34 mouse cellular contexts compared by ENCODE assay signal in the genomic region with DNA sequence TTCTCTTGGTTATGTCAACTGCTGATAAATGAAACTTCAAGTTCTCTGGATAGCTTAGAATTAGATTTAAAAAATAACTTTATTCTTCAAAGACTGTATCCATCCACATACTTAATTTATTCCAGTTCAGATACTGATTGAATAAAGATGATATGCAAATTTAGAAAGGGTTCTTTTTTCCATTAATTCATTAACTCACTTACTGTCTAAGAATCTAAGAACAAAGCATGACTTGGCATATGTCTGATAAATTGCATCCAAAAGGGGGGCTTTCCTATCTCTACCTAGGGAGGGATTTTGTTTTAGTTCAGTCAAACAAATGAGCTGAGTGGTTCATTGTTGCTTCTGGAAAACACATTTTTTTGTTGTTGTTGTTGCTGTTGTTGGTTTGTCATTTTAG. TPM values are rescaled to one million over a fixed set of nuclear protein-coding genes. Genes with fewer than 3 reads are reported as not detected.
DNase-seq lines count a peak whose midpoint lies in the region; ATAC-seq and TF ChIP-seq lines count a peak whose summit lies in the region.
"Had no signal": no experiment of that assay in that cellular context is flagged by ENCODE, and none has a peak within 500 bp of the region (broad histone marks: within the 10 kb centered on the region; RNA-seq: fewer than 3 reads in every experiment).

No protein-coding gene starts in this region.

- no peak overlapping the region for H3K4me3 ChIP-seq in forebrain, embryonic 14.5 days (ENCODE audit: low read depth, low read length)
- no peak overlapping the region for H3K4me3 ChIP-seq in forebrain, embryonic 10.5 days
- H3K4me3 ChIP-seq in midbrain, embryonic 16.5 days (ENCODE audit: low read depth, low read length), result no peak overlapping the region
- H3K4me3 ChIP-seq in midbrain, postnatal 0 days (ENCODE audit: low read depth, low read length), result no peak overlapping the region
- no peak overlapping the region for H3K4me3 ChIP-seq in forebrain, postnatal 0 days (ENCODE audit: low read depth, low read length)
- H3K4me3 ChIP-seq: embryonic facial prominence, embryonic 10.5 days; embryonic facial prominence, embryonic 13.5 days; erythroblast, embryonic 14.5 days; gastrocnemius, adult 2 months; heart, embryonic 12.5 days; heart, embryonic 15.5 days; hindbrain, embryonic 10.5 days; hindbrain, embryonic 13.5 days; intestine, embryonic 15.5 days had no signal

- H3K36me3 ChIP-seq in forebrain, embryonic 14.5 days (ENCODE audit: control insufficient read depth, insufficient read depth, low read length), result no peaks in the 10 kb centered on the region
- H3K36me3 ChIP-seq in forebrain, embryonic 10.5 days (replicated peaks), result no peaks in the 10 kb centered on the region
- no peaks in the 10 kb centered on the region for H3K36me3 ChIP-seq in midbrain, embryonic 16.5 days (ENCODE audit: control insufficient read depth, insufficient read depth, low read length)
- H3K36me3 ChIP-seq in midbrain, postnatal 0 days (ENCODE audit: insufficient read depth, low read length), result no peaks in the 10 kb centered on the region
- no peaks in the 10 kb centered on the region for H3K36me3 ChIP-seq in forebrain, postnatal 0 days (ENCODE audit: insufficient read depth)
- H3K36me3 ChIP-seq: embryonic facial prominence, embryonic 10.5 days; embryonic facial prominence, embryonic 13.5 days; G1E; heart, embryonic 12.5 days; heart, embryonic 15.5 days; hindbrain, embryonic 10.5 days; hindbrain, embryonic 13.5 days; intestine, embryonic 15.5 days had no signal

- H3K27me3 ChIP-seq in forebrain, embryonic 14.5 days (replicated peaks; ENCODE audit: control insufficient read depth, insufficient read depth, low read length), result no peaks in the 10 kb centered on the region
- H3K27me3 ChIP-seq in forebrain, embryonic 10.5 days (ENCODE audit: poor library complexity, severe bottlenecking), result no peaks in the 10 kb centered on the region
- no peaks in the 10 kb centered on the region for H3K27me3 ChIP-seq in midbrain, embryonic 16.5 days (ENCODE audit: control insufficient read depth, insufficient read depth, low read depth, low read length)
- no peaks in the 10 kb centered on the region for H3K27me3 ChIP-seq in midbrain, postnatal 0 days (ENCODE audit: insufficient read depth, low read length)
- no peaks in the 10 kb centered on the region for H3K27me3 ChIP-seq in forebrain, postnatal 0 days (ENCODE audit: insufficient read depth, low read length)
- H3K27me3 ChIP-seq: CH12.LX; embryonic facial prominence, embryonic 13.5 days; heart, embryonic 12.5 days; heart, embryonic 15.5 days; hindbrain, embryonic 13.5 days; intestine, embryonic 15.5 days had no signal

- H3K9ac ChIP-seq in forebrain, embryonic 14.5 days (ENCODE audit: low read length), result no peak overlapping the region
- no peak overlapping the region for H3K9ac ChIP-seq in midbrain, embryonic 16.5 days (ENCODE audit: low read depth, low read length)
- no peak overlapping the region for H3K9ac ChIP-seq in midbrain, postnatal 0 days (replicated peaks; ENCODE audit: low read length, poor library complexity, severe bottlenecking)
- H3K9ac ChIP-seq in forebrain, postnatal 0 days, result no peak overlapping the region
- H3K9ac ChIP-seq: embryonic facial prominence, embryonic 13.5 days; heart, embryonic 12.5 days; heart, embryonic 15.5 days; hindbrain, embryonic 13.5 days; intestine, embryonic 15.5 days had no signal

- no peaks in the 10 kb centered on the region for H3K4me1 ChIP-seq in forebrain, embryonic 14.5 days (ENCODE audit: control insufficient read depth, insufficient read depth, low read length)
- no peaks in the 10 kb centered on the region for H3K4me1 ChIP-seq in forebrain, embryonic 10.5 days
- H3K4me1 ChIP-seq in midbrain, embryonic 16.5 days (ENCODE audit: control insufficient read depth, insufficient read depth, low read length), result peaks cover 4% of the 10 kb centered on the region; the same call in 1 of the 2 replicates
- no peaks in the 10 kb centered on the region for H3K4me1 ChIP-seq in midbrain, postnatal 0 days (ENCODE audit: insufficient read depth, low read length)
- H3K4me1 ChIP-seq in forebrain, postnatal 0 days (ENCODE audit: insufficient read depth), result no peaks in the 10 kb centered on the region
- H3K4me1 ChIP-seq: embryonic facial prominence, embryonic 10.5 days; embryonic facial prominence, embryonic 13.5 days; heart, embryonic 12.5 days; heart, embryonic 15.5 days; hindbrain, embryonic 10.5 days; hindbrain, embryonic 13.5 days; intestine, embryonic 15.5 days had no signal

- peak; percentile 56 for DNase-seq in forebrain, embryonic 14.5 days (ENCODE audit: low spot score)
- no peak for DNase-seq in forebrain, embryonic 10.5 days (ENCODE audit: extremely low spot score, low spot score)
- no peak for DNase-seq in midbrain, postnatal 0 days (ENCODE audit: low spot score)
- no peak for DNase-seq in forebrain, postnatal 0 days
- no peak for DNase-seq in lung, postnatal 25 days (ENCODE audit: low spot score)
- DNase-seq: adrenal gland, postnatal 10 days; adrenal gland, postnatal 36 days; B cell, adult 2 months; cerebellum, adult 11-12 months; cerebellum, adult 8-10 months; cerebellum, postnatal 10 days; cerebellum, postnatal 36 days; embryo, embryonic 11 days; gastrocnemius, adult 2 months; gastrocnemius, postnatal 14 days; heart, postnatal 10 days; heart, postnatal 36 days; kidney, adult 11 months had no signal

- H3K9me3 ChIP-seq in forebrain, embryonic 14.5 days (replicated peaks; ENCODE audit: control insufficient read depth, low read length), result no peaks in the 10 kb centered on the region
- H3K9me3 ChIP-seq in forebrain, embryonic 10.5 days, result no peaks in the 10 kb centered on the region
- H3K9me3 ChIP-seq in midbrain, embryonic 16.5 days (replicated peaks; ENCODE audit: control insufficient read depth, low read length, poor library complexity, severe bottlenecking), result no peaks in the 10 kb centered on the region
- no peaks in the 10 kb centered on the region for H3K9me3 ChIP-seq in midbrain, postnatal 0 days (ENCODE audit: low read length)
- H3K9me3 ChIP-seq in forebrain, postnatal 0 days (ENCODE audit: low read length), result no peaks in the 10 kb centered on the region
- H3K9me3 ChIP-seq: embryonic facial prominence, embryonic 10.5 days; embryonic facial prominence, embryonic 13.5 days; G1E; heart, embryonic 12.5 days; heart, embryonic 15.5 days; hindbrain, embryonic 10.5 days; hindbrain, embryonic 13.5 days; intestine, embryonic 15.5 days had no signal

- TF ChIP-seq CTCF in midbrain, postnatal 0 days (IDR thresholded peaks at IDR 0.05), result no peak
- no peak for TF ChIP-seq CTCF in forebrain, postnatal 0 days (IDR thresholded peaks at IDR 0.05; ENCODE audit: low read depth)

- peak; percentile 57; the same call in 1 of the 2 replicates for ATAC-seq in forebrain, embryonic 14.5 days
- 0 out of 2 replicates have a peak, but pooled peaks have one; percentile 32 for ATAC-seq in midbrain, embryonic 16.5 days
- no peak for ATAC-seq in midbrain, postnatal 0 days (ENCODE audit: low FRiP score)
- ATAC-seq in forebrain, postnatal 0 days, result peak; percentile 83; the same call in 1 of the 2 replicates
- ATAC-seq: hindbrain, embryonic 16.5 days; intestine, embryonic 15.5 days; Patski had no signal

- no peak overlapping the region for H3K27ac ChIP-seq in forebrain, embryonic 14.5 days (ENCODE audit: low read depth, low read length)
- H3K27ac ChIP-seq in forebrain, embryonic 10.5 days, result no peak overlapping the region
- no peak overlapping the region for H3K27ac ChIP-seq in midbrain, embryonic 16.5 days (ENCODE audit: low read length)
- H3K27ac ChIP-seq in midbrain, postnatal 0 days (ENCODE audit: low read depth, low read length), result no peak overlapping the region
- no peak overlapping the region for H3K27ac ChIP-seq in forebrain, postnatal 0 days (ENCODE audit: low read depth, low read length)
- H3K27ac ChIP-seq: embryonic facial prominence, embryonic 10.5 days; embryonic facial prominence, embryonic 13.5 days; gastrocnemius, adult 2 months; heart, embryonic 15.5 days; hindbrain, embryonic 10.5 days; hindbrain, embryonic 13.5 days; intestine, embryonic 15.5 days had no signal

- H3K4me2 ChIP-seq in forebrain, embryonic 14.5 days (ENCODE audit: low read length), result no peak overlapping the region
- H3K4me2 ChIP-seq in midbrain, embryonic 16.5 days (ENCODE audit: low read length), result no peak overlapping the region
- H3K4me2 ChIP-seq in midbrain, postnatal 0 days (ENCODE audit: low read depth, low read length, poor library complexity, severe bottlenecking), result no peak overlapping the region
- H3K4me2 ChIP-seq in forebrain, postnatal 0 days (ENCODE audit: low read depth), result no peak overlapping the region
- H3K4me2 ChIP-seq: embryonic facial prominence, embryonic 13.5 days; heart, embryonic 12.5 days; heart, embryonic 15.5 days; hindbrain, embryonic 13.5 days; intestine, embryonic 15.5 days had no signal

RNA-seq across cellular contexts. Expression of a gene that starts 5.8 kb away (rescaled TPM):
- polyA plus RNA-seq in forebrain, embryonic 14.5 days (2014; fragmentation: Nextera tagmentation; extraction: Ambion mirVana), result 4.6 and 8.0 TPM in 2 replicates
- not detected in 2 replicates for polyA plus RNA-seq in forebrain, embryonic 10.5 days (2016; fragmentation: Nextera tagmentation; extraction: Ambion mirVana)
- 21.1 and 28.8 TPM in 2 replicates for polyA plus RNA-seq in midbrain, embryonic 16.5 days (2015; fragmentation: Nextera tagmentation; extraction: Ambion mirVana)
- total RNA-seq in midbrain, postnatal 0 days (2014; rRNA removed), result 12.6 and 16.1 TPM in 2 replicates
- polyA plus RNA-seq in midbrain, postnatal 0 days (2015; fragmentation: Nextera tagmentation; extraction: Ambion mirVana), result 47.5 and 47.7 TPM in 2 replicates
- total RNA-seq in forebrain, postnatal 0 days (2014; rRNA removed), result 6.4 and 8.2 TPM in 2 replicates
- 21.5 and 23.0 TPM in 2 replicates for polyA plus RNA-seq in forebrain, postnatal 0 days (2015; fragmentation: Nextera tagmentation; extraction: Ambion mirVana)
- total RNA-seq: adrenal gland, adult 18-20 months; adrenal gland, postnatal 36 days; CH12.LX; G1E; gastrocnemius, adult 2 months; gastrocnemius, postnatal 14 days; gastrocnemius, postnatal 4 days; heart, adult 8-10 months; heart, postnatal 10 days; heart, postnatal 36 days had no signal
- polyA plus RNA-seq: embryonic facial prominence, embryonic 10.5 days; embryonic facial prominence, embryonic 13.5 days; erythroblast, embryonic 14.5 days; G1E; heart, embryonic 12.5 days; heart, embryonic 15.5 days; intestine, embryonic 15.5 days; Patski had no signal

RNA-seq across cellular contexts. Expression of a gene that starts 10.0 kb away (rescaled TPM):
- 0.05 TPM in 1 of 2 replicates, not detected in the other for polyA plus RNA-seq in forebrain, embryonic 14.5 days (2014; fragmentation: Nextera tagmentation; extraction: Ambion mirVana)
- not detected in 2 replicates for polyA plus RNA-seq in forebrain, embryonic 10.5 days (2016; fragmentation: Nextera tagmentation; extraction: Ambion mirVana)
- polyA plus RNA-seq in midbrain, embryonic 16.5 days (2015; fragmentation: Nextera tagmentation; extraction: Ambion mirVana), result 0.04 and 0.09 TPM in 2 replicates
- 0.05 and 0.44 TPM in 2 replicates for total RNA-seq in midbrain, postnatal 0 days (2014; rRNA removed)
- 0.06 TPM in 2 replicates for polyA plus RNA-seq in midbrain, postnatal 0 days (2015; fragmentation: Nextera tagmentation; extraction: Ambion mirVana)
- 0.10 and 0.23 TPM in 2 replicates for total RNA-seq in forebrain, postnatal 0 days (2014; rRNA removed)
- polyA plus RNA-seq in forebrain, postnatal 0 days (2015; fragmentation: Nextera tagmentation; extraction: Ambion mirVana), result 0.03 and 0.06 TPM in 2 replicates
- total RNA-seq: adrenal gland, adult 18-20 months; adrenal gland, postnatal 10 days; adrenal gland, postnatal 36 days; gastrocnemius, adult 2 months; gastrocnemius, postnatal 14 days; gastrocnemius, postnatal 4 days; heart, adult 8-10 months; heart, postnatal 10 days; heart, postnatal 36 days had no signal
- polyA plus RNA-seq: embryonic facial prominence, embryonic 10.5 days; erythroblast, embryonic 14.5 days; G1E; heart, embryonic 15.5 days; hindbrain, embryonic 10.5 days; intestine, embryonic 15.5 days had no signal

RNA-seq across cellular contexts. Expression of a gene that starts 18.9 kb away (rescaled TPM):
- 257 and 259 TPM in 2 replicates for polyA plus RNA-seq in forebrain, embryonic 14.5 days (2014; fragmentation: Nextera tagmentation; extraction: Ambion mirVana)
- 162 and 168 TPM in 2 replicates for polyA plus RNA-seq in forebrain, embryonic 10.5 days (2016; fragmentation: Nextera tagmentation; extraction: Ambion mirVana)
- polyA plus RNA-seq in midbrain, embryonic 16.5 days (2015; fragmentation: Nextera tagmentation; extraction: Ambion mirVana), result 201 and 221 TPM in 2 replicates
- total RNA-seq in midbrain, postnatal 0 days (2014; rRNA removed), result 73.0 and 100 TPM in 2 replicates
- 152 and 174 TPM in 2 replicates for polyA plus RNA-seq in midbrain, postnatal 0 days (2015; fragmentation: Nextera tagmentation; extraction: Ambion mirVana)
- 99.4 and 126 TPM in 2 replicates for total RNA-seq in forebrain, postnatal 0 days (2014; rRNA removed)
- polyA plus RNA-seq in forebrain, postnatal 0 days (2015; fragmentation: Nextera tagmentation; extraction: Ambion mirVana), result 178 and 179 TPM in 2 replicates
- total RNA-seq: CH12.LX had no signal
